Mouse (Mus musculus): ENCODE results near the gene Doxl2. TPM values are rescaled to one million over a fixed set of nuclear protein-coding genes. Genes with fewer than 3 reads are reported as not detected.

Doxl2 gene
- polyA plus RNA-seq, 1 experiment from 2014 or later: not detected

DNA sequence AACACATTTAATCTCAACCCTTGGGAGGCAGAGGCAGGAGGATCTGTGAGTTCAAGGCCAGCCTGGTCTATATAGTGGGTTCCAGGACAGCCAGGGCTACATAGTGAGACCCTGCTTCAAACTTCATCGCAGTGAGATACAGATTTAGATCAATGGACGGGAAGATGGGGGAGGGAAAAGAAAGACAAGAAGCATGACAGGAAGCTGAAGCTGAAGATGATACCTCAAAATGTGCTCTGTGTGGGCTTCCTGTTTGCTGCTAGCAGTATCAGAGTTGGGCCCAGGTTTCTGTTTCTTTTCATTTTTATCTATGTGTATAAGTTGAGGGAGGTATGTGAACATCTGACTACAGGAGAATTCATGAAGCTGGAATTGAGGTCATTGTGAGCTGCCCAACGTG is 38.7 kb downstream of the Doxl2 start:
- Histone ChIP-seq H3K4me2 (ENCODE audit: low read depth, low read length) (no peak overlapping the region), H3K4me1 (ENCODE audit: control insufficient read depth, low read depth, low read length) (no peaks in the 10 kb centered on the region; the same call in 1 of the 2 replicates), H3K36me3 (ENCODE audit: control insufficient read depth, insufficient read depth) (no peaks in the 10 kb centered on the region), H3K9me3 (replicated peaks; ENCODE audit: control insufficient read depth, low read length) (no peaks in the 10 kb centered on the region; the same call in 1 of the 2 replicates), H3K27ac (ENCODE audit: low read length) (no peak overlapping the region), H3K4me3 (ENCODE audit: low read depth, low read length) (no peak overlapping the region), H3K9ac (ENCODE audit: low read depth, low read length) (no peak overlapping the region), H3K27me3 (ENCODE audit: control insufficient read depth, insufficient read depth, low read depth, low read length) (no peaks in the 10 kb centered on the region)
- WGBS (ENCODE audit: insufficient replicate concordance): 34% methylated on average over 3 of the region's 3 CpGs
- ATAC-seq (ENCODE audit: low read depth): no peak

GRCm38 (mm10) chr6:49017150-49017549 is 42.4 kb downstream of the Doxl2 start:
- no peak overlapping the region for H3K4me2 ChIP-seq (ENCODE audit: low read depth, low read length)
- H3K27ac ChIP-seq (ENCODE audit: low read length): no peak overlapping the region
- no peak overlapping the region for H3K4me3 ChIP-seq (ENCODE audit: low read depth, low read length)
- no peaks in the 10 kb centered on the region; the same call in 1 of the 2 replicates for H3K4me1 ChIP-seq (ENCODE audit: control insufficient read depth, low read depth, low read length)
- no peaks in the 10 kb centered on the region for H3K36me3 ChIP-seq (ENCODE audit: control insufficient read depth, insufficient read depth)
- H3K27me3 ChIP-seq (ENCODE audit: control insufficient read depth, insufficient read depth, low read depth, low read length): no peaks in the 10 kb centered on the region
- ATAC-seq (ENCODE audit: low read depth): no peak
- no peak overlapping the region for H3K9ac ChIP-seq (ENCODE audit: low read depth, low read length)
- 16% methylated on average over 12 of the region's 12 CpGs for WGBS (ENCODE audit: insufficient replicate concordance)
- H3K9me3 ChIP-seq (replicated peaks; ENCODE audit: control insufficient read depth, low read length): no peaks in the 10 kb centered on the region

- ATAC-seq (ENCODE audit: low read depth): no peak
- no peak overlapping the region for H3K4me2 ChIP-seq (ENCODE audit: low read depth, low read length)
- H3K4me1 ChIP-seq (ENCODE audit: control insufficient read depth, low read depth, low read length): no peaks in the 10 kb centered on the region; the same call in 1 of the 2 replicates
- H3K36me3 ChIP-seq (ENCODE audit: control insufficient read depth, insufficient read depth): no peaks in the 10 kb centered on the region
- no peak overlapping the region for H3K9ac ChIP-seq (ENCODE audit: low read depth, low read length)
- H3K4me3 ChIP-seq (ENCODE audit: low read depth, low read length): no peak overlapping the region
- H3K9me3 ChIP-seq (replicated peaks; ENCODE audit: control insufficient read depth, low read length): no peaks in the 10 kb centered on the region
- no peaks in the 10 kb centered on the region for H3K27me3 ChIP-seq (ENCODE audit: control insufficient read depth, insufficient read depth, low read depth, low read length)
- WGBS (ENCODE audit: insufficient replicate concordance): 65% methylated on average over 1 of the region's 1 CpGs
- no peak overlapping the region for H3K27ac ChIP-seq (ENCODE audit: low read length)
Observed at GRCm38 (mm10) chr6:49019341-49019740, 44.6 kb downstream of the Doxl2 start.

DNA sequence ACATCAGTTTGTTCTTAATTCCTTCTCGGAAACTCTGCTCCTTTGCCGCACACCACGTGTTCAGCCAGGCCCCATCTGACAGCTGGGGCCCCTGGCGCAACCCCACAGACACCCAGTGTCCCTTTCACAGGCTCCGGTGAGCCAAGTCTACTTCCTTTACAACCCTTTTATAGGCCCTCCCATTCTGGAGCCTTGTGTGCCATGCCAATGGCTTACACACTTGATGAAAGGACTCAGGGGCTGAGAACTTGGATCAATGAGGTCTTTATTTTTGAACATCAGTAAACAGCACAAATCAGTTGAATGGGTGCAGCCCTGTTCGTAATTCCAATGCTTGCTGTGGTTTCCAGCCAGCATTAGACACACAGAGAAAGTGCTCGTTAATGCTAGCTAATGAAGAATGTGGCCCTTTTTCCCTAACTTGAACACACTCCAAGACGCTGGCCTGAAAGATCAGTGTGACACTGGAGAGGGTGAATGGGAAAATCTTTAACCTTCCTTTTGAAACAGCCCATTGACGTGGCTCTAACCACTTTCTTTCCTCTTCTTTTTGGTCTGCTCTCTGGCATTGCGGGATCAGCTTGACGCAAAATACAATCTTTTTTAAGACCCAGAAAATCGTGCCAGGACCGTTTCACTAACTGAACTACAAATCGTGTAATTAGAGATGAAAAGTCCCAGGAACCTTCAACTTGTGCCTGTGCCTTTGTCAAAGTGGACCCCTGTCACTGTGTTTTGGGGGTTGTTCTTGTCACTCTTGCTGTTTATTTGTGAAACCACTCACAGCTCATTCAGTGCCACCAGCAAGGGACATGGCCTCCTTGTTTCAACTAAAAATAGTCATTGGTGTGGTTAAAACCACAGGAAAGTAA is 46.6 kb downstream of the Doxl2 start:
- H3K4me3 ChIP-seq (ENCODE audit: low read depth, low read length): no peak overlapping the region
- no peak overlapping the region for H3K27ac ChIP-seq (ENCODE audit: low read length)
- H3K36me3 ChIP-seq (ENCODE audit: control insufficient read depth, insufficient read depth): no peaks in the 10 kb centered on the region
- H3K4me1 ChIP-seq (ENCODE audit: control insufficient read depth, low read depth, low read length): no peaks in the 10 kb centered on the region; the same call in 1 of the 2 replicates
- no peaks in the 10 kb centered on the region for H3K9me3 ChIP-seq (replicated peaks; ENCODE audit: control insufficient read depth, low read length)
- H3K9ac ChIP-seq (ENCODE audit: low read depth, low read length): no peak overlapping the region
- 52% methylated on average over 14 of the region's 14 CpGs for WGBS (ENCODE audit: insufficient replicate concordance)
- no peak overlapping the region for H3K4me2 ChIP-seq (ENCODE audit: low read depth, low read length)
- no peaks in the 10 kb centered on the region for H3K27me3 ChIP-seq (ENCODE audit: control insufficient read depth, insufficient read depth, low read depth, low read length)
- ATAC-seq (ENCODE audit: low read depth): no peak

DNA sequence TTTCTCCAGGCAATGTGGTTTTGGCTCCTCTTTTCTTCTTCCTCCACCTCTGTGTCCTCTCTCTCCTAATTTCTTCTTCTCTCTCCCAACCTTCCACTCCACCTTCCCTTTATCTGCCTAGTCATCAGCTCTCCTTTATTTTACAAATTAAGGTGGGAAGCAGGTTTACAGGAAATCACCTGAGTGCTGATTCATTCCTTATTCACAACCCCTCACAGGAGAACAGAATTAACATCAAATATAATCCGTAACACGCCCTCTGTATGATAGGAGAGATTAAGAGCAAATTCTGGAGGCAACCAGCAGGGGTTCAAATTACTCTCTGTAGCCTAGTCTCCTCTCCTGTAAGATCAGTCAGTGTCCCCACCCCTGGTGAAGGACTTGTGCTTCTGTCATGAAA is 47.6 kb downstream of the Doxl2 start:
- Histone ChIP-seq H3K9ac (ENCODE audit: low read depth, low read length) (no peak overlapping the region), H3K27me3 (ENCODE audit: control insufficient read depth, insufficient read depth, low read depth, low read length) (no peaks in the 10 kb centered on the region), H3K27ac (ENCODE audit: low read length) (no peak overlapping the region), H3K4me2 (ENCODE audit: low read depth, low read length) (no peak overlapping the region), H3K4me3 (ENCODE audit: low read depth, low read length) (no peak overlapping the region), H3K36me3 (ENCODE audit: control insufficient read depth, insufficient read depth) (no peaks in the 10 kb centered on the region), H3K4me1 (ENCODE audit: control insufficient read depth, low read depth, low read length) (no peaks in the 10 kb centered on the region; the same call in 1 of the 2 replicates), H3K9me3 (replicated peaks; ENCODE audit: control insufficient read depth, low read length) (no peaks in the 10 kb centered on the region)
- no peak for ATAC-seq (ENCODE audit: low read depth)
- WGBS (ENCODE audit: insufficient replicate concordance): 57% methylated on average over 2 of the region's 2 CpGs

GRCm38 (mm10) chr6:49023315-49023714 is 48.6 kb downstream of the Doxl2 start:
- Histone ChIP-seq H3K9ac (ENCODE audit: low read depth, low read length) (no peak overlapping the region), H3K4me2 (ENCODE audit: low read depth, low read length) (no peak overlapping the region), H3K4me3 (ENCODE audit: low read depth, low read length) (no peak overlapping the region), H3K27ac (ENCODE audit: low read length) (no peak overlapping the region), H3K9me3 (replicated peaks; ENCODE audit: control insufficient read depth, low read length) (no peaks in the 10 kb centered on the region), H3K4me1 (ENCODE audit: control insufficient read depth, low read depth, low read length) (no peaks in the 10 kb centered on the region; the same call in 1 of the 2 replicates), H3K36me3 (ENCODE audit: control insufficient read depth, insufficient read depth) (no peaks in the 10 kb centered on the region), H3K27me3 (ENCODE audit: control insufficient read depth, insufficient read depth, low read depth, low read length) (no peaks in the 10 kb centered on the region)
- no peak for ATAC-seq (ENCODE audit: low read depth)
- WGBS (ENCODE audit: insufficient replicate concordance): 51% methylated on average over 10 of the region's 10 CpGs

GRCm38 (mm10) chr6:49025290-49025689 is 50.5 kb downstream of the Doxl2 start:
- H3K4me1 ChIP-seq (ENCODE audit: control insufficient read depth, low read depth, low read length): no peaks in the 10 kb centered on the region; the same call in 1 of the 2 replicates
- no peak overlapping the region for H3K4me2 ChIP-seq (ENCODE audit: low read depth, low read length)
- H3K27ac ChIP-seq (ENCODE audit: low read length): no peak overlapping the region
- 71% methylated on average over 7 of the region's 7 CpGs for WGBS (ENCODE audit: insufficient replicate concordance)
- H3K27me3 ChIP-seq (ENCODE audit: control insufficient read depth, insufficient read depth, low read depth, low read length): no peaks in the 10 kb centered on the region
- no peaks in the 10 kb centered on the region for H3K36me3 ChIP-seq (ENCODE audit: control insufficient read depth, insufficient read depth)
- no peak overlapping the region for H3K4me3 ChIP-seq (ENCODE audit: low read depth, low read length)
- no peak for ATAC-seq (ENCODE audit: low read depth)
- H3K9ac ChIP-seq (ENCODE audit: low read depth, low read length): no peak overlapping the region
- no peaks in the 10 kb centered on the region for H3K9me3 ChIP-seq (replicated peaks; ENCODE audit: control insufficient read depth, low read length)

DNA sequence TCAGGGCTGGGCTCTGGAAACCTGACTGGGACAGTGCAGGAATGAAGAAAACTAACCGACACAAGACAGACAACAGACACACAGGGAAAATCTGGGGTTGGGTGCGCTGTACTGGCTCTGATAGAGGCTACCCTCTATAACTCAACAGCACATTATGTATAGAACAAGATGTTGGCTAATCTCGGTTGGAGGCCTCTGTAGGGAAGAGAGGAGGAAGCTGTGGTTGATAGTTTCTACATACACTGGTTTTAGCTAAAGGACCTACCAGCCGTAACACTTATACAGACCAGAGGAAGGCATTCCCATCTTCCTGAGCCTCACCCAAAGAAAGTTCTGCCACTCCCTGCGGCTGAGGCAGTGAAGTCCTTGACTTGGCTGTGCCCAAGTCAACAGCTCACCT is 51.7 kb downstream of the Doxl2 start:
- H3K9ac ChIP-seq (ENCODE audit: low read depth, low read length): no peak overlapping the region
- H3K36me3 ChIP-seq (ENCODE audit: control insufficient read depth, insufficient read depth): no peaks in the 10 kb centered on the region
- 26% methylated on average over 5 of the region's 5 CpGs for WGBS (ENCODE audit: insufficient replicate concordance)
- ATAC-seq (ENCODE audit: low read depth): no peak
- no peak overlapping the region for H3K4me2 ChIP-seq (ENCODE audit: low read depth, low read length)
- no peak overlapping the region for H3K4me3 ChIP-seq (ENCODE audit: low read depth, low read length)
- H3K9me3 ChIP-seq (replicated peaks; ENCODE audit: control insufficient read depth, low read length): no peaks in the 10 kb centered on the region
- H3K4me1 ChIP-seq (ENCODE audit: control insufficient read depth, low read depth, low read length): no peaks in the 10 kb centered on the region
- H3K27ac ChIP-seq (ENCODE audit: low read length): no peak overlapping the region
- no peaks in the 10 kb centered on the region for H3K27me3 ChIP-seq (ENCODE audit: control insufficient read depth, insufficient read depth, low read depth, low read length)

GRCm38 (mm10) chr6:49028019-49028418 is 53.3 kb downstream of the Doxl2 start:
- no peak overlapping the region for H3K27ac ChIP-seq (ENCODE audit: low read length)
- no peaks in the 10 kb centered on the region for H3K36me3 ChIP-seq (ENCODE audit: control insufficient read depth, insufficient read depth)
- H3K4me3 ChIP-seq (ENCODE audit: low read depth, low read length): no peak overlapping the region
- H3K4me1 ChIP-seq (ENCODE audit: control insufficient read depth, low read depth, low read length): no peaks in the 10 kb centered on the region
- WGBS (ENCODE audit: insufficient replicate concordance): 60% methylated on average over 6 of the region's 6 CpGs
- no peak overlapping the region for H3K4me2 ChIP-seq (ENCODE audit: low read depth, low read length)
- H3K9me3 ChIP-seq (replicated peaks; ENCODE audit: control insufficient read depth, low read length): no peaks in the 10 kb centered on the region
- no peaks in the 10 kb centered on the region for H3K27me3 ChIP-seq (ENCODE audit: control insufficient read depth, insufficient read depth, low read depth, low read length)
- no peak for ATAC-seq (ENCODE audit: low read depth)
- no peak overlapping the region for H3K9ac ChIP-seq (ENCODE audit: low read depth, low read length)
